Mouse (Mus musculus) hindbrain, embryonic 13.5 days (tissue): Measurements from ENCODE around the gene Ibtk. TPM values are rescaled to one million over a fixed set of nuclear protein-coding genes. Genes with fewer than 3 reads are reported as not detected.
"Not testable (repeated sequence)": the region's sequence is repeated elsewhere in the genome, so short reads cannot be mapped to it uniquely, and the experiment has no call there.

ENCODE experiments used
- ATAC-seq: fragments of 200-750 bp; cut with Nextera tagmentation; 2 replicates; pipeline ENCODE4 v1.8.0; 2017; ENCODE audit warnings: moderate TSS enrichment; ENCODE audit not compliant: low FRiP score
- H3K27ac ChIP-seq: fragments of 300-500 bp; sonication (generic); 2 replicates; pipeline ENCODE4 v1.5.1; 2015; ENCODE audit warnings: inconsistent platforms, mild to moderate bottlenecking, moderate library complexity
- H3K27me3 ChIP-seq: fragments of 300-500 bp; sonication (generic); 2 replicates; pipeline ENCODE4 v1.6.1; 2015; ENCODE audit warnings: mild to moderate bottlenecking, inconsistent platforms
- H3K36me3 ChIP-seq: fragments of 300-500 bp; sonication (generic); 2 replicates; pipeline ENCODE4 v1.6.1; 2015; ENCODE audit warnings: mild to moderate bottlenecking, inconsistent platforms
- H3K4me1 ChIP-seq: fragments of 300-500 bp; sonication (generic); replicated peaks from 2 replicates; pipeline ENCODE4 v1.6.1; 2015; ENCODE audit warnings: inconsistent platforms
- H3K4me2 ChIP-seq: fragments of 300-500 bp; sonication (generic); 2 replicates; pipeline ENCODE4 v1.6.1; 2015; ENCODE audit warnings: inconsistent platforms, mild to moderate bottlenecking, moderate library complexity
- H3K4me3 ChIP-seq: fragments of 300-500 bp; sonication (generic); 2 replicates; pipeline ENCODE4 v1.5.1; 2015; ENCODE audit warnings: mild to moderate bottlenecking, inconsistent platforms
- H3K9ac ChIP-seq: fragments of 300-500 bp; sonication (generic); 2 replicates; pipeline ENCODE4 v1.6.1; 2015; ENCODE audit warnings: mild to moderate bottlenecking, inconsistent platforms
- H3K9me3 ChIP-seq: fragments of 300-500 bp; sonication (generic); 2 replicates; pipeline ENCODE4 v1.6.1; 2016; ENCODE audit warnings: inconsistent platforms
- WGBS: fragments of 180-500 bp; shearing (Covaris S2); methylation state at CpG from one replicate; pipeline ENCODE4 v1.1.7; 2015; 5-methylcytosine and 5-hydroxymethylcytosine counted together
- polyA plus RNA-seq: library from polyadenylated mRNA; unstranded; fragments of >200 nt; fragmentation: Nextera tagmentation; extraction: Ambion mirVana; gene quantifications from 2 replicates; pipeline ENCODE4 v1.2.1, GENCODE M21; 2015

Gene Ibtk
- polyA plus RNA-seq = 30.1 and 32.8 TPM in 2 replicates

DNA sequence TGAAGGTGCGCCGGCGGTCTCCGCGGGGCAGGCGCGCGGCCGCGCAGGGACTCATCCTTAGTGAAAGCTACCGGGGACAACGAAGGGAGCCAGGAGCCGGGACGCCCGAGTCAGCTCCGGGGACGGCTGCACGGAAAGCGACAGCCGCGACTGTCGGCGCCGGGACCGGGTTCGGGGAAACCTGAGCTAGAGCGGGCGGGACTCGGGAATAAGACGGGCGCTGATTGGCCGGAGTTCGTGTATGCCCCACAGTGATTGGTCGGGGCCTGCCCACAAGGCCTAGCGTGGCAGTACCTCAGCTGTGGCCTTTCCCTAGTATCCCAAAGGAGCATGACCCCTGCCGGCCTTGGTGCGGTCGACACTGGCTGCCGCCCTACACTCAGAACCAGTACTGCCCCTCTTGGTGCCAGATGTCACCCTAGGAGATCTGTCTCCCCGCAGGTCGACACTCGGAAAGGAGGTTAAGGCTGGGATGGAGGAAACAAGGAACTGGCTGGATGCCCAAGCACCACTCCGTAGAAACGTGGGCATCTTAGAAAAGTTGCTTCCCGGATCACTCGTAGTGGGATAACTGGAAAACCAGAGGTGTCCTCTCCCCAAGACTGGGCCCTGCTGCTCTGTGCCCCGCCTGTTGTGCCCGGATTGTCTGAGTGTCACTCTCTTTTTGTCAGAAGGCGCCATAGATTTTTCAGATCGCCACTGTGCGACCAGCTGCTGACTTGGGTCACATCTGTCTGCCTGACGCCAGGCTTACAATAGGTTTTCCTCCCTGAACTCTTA is at the start of gene Ibtk:
Gene Ibtk (minus strand): TSS at position 193 of the 780 bp plus-strand sequence.
- under 1% methylated on average over 52 of the region's 52 CpGs for WGBS
- H3K36me3 ChIP-seq = 0 out of 2 replicates have a peak, but pooled peaks cover 2% of the 10 kb centered on the region
- peak within 1 kb of the TSS; percentile 98 for H3K27ac ChIP-seq
- H3K4me2 ChIP-seq = peak within 1 kb of the TSS; percentile 64
- peak within 1 kb of the TSS; percentile 83 for H3K4me3 ChIP-seq
- H3K9me3 ChIP-seq = no peaks in the 10 kb centered on the region
- peak; percentile 99 for ATAC-seq
- H3K4me1 ChIP-seq = peaks cover 19% of the 10 kb centered on the region
- peak within 1 kb of the TSS; percentile 93 for H3K9ac ChIP-seq
- no peaks in the 10 kb centered on the region for H3K27me3 ChIP-seq

DNA sequence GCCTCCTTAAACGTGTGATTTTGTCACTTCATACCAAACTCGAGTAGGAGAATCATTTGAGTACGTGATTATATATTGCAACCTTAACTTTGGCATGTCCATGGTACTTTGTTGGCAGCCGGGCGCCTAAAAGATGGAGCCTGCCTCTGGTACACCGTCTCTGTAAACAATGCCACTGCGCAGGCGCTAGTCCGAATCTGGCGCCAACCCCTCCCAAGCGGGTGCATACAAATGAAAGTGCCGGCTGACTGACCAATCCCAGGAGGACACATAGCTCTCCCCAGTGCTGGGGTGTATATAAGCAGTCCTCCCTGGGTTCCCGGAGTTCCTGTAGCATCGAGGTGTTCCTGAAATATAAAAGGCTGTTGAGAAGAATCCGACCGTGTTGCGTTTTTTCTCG is 42.4 kb upstream of the Ibtk start:
- ATAC-seq, H3K36me3 ChIP-seq, H3K4me2 ChIP-seq, H3K27ac ChIP-seq, H3K9ac ChIP-seq, H3K4me1 ChIP-seq, H3K27me3 ChIP-seq, H3K9me3 ChIP-seq, H3K4me3 ChIP-seq: not testable (repeated sequence)
- WGBS = 96% methylated on average over 18 of the region's 18 CpGs

DNA sequence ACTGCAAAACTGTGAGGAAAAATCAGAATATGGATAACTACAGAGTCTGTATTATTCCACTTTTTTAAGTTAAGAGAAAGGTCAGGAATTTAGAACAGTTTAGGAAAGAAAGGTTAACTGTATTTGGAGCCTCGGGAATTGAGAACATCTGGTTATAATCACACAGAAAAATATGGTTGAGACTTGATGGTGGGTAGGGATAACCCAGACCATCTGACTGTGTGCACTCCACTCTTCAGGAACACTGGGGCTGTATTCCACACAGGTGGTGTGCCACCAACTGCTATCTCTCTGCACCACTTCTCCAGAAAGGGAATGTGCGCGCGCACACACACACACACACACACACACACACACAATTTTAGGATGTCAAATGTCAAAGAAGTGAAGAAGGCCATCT is 31.1 kb upstream of the Ibtk start:
- Histone ChIP-seq H3K9ac (no peak overlapping the region), H3K9me3 (no peaks in the 10 kb centered on the region), H3K4me2 (no peak overlapping the region), H3K4me1 (no peaks in the 10 kb centered on the region), H3K27me3 (0 out of 2 replicates have a peak, but pooled peaks cover 2% of the 10 kb centered on the region), H3K4me3 (no peak overlapping the region), H3K36me3 (no peaks in the 10 kb centered on the region), H3K27ac (no peak overlapping the region)
- 88% methylated on average over 4 of the region's 4 CpGs for WGBS
- no peak for ATAC-seq

DNA sequence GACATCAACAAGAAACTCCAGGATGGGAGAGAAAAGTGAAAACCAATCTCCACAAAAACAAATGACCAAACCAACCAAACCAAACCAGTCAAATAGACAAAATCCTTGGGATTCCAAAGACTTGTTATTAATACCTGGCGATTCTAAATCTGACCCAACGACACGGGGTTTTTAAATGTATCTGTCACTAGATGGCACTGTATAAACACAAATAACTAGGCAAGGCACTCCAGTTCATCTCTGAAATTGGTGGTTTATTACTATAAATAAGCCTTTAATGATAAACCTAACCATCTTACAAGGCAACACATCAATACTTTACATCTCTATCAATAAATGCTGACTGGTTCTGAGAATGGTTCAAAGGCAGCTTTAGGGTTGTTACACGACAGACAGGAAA is 30.3 kb upstream of the Ibtk start:
- WGBS = 33% methylated on average over 4 of the region's 4 CpGs
- Histone ChIP-seq H3K4me2 (no peak overlapping the region), H3K27me3 (0 out of 2 replicates have a peak, but pooled peaks cover 2% of the 10 kb centered on the region), H3K9me3 (no peaks in the 10 kb centered on the region), H3K27ac (no peak overlapping the region), H3K4me3 (no peak overlapping the region), H3K9ac (no peak overlapping the region), H3K36me3 (no peaks in the 10 kb centered on the region), H3K4me1 (no peaks in the 10 kb centered on the region)
- ATAC-seq = no peak

DNA sequence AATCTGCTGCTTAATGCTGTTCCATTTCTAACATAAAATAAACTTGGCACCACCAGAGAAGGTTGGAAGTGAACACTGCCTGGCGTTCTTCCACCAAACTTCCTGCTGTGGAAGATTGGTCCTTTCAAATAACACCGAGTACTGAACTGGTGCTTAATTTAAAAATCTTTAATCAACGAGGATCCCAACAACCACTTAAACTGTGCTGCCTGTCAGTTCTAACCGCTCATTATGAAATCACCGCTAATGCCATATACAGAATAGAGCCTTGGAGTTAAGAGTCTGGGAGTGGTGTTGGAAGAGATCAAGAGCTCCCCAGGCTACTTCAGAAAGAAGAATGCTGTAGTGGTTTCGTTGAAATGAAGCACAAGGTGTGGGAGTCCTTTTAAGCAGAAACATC is 28.4 kb upstream of the Ibtk start:
- Histone ChIP-seq H3K4me1 (no peaks in the 10 kb centered on the region), H3K9me3 (no peaks in the 10 kb centered on the region), H3K27ac (no peak overlapping the region), H3K27me3 (0 out of 2 replicates have a peak, but pooled peaks cover 2% of the 10 kb centered on the region), H3K9ac (no peak overlapping the region), H3K4me3 (no peak overlapping the region), H3K36me3 (no peaks in the 10 kb centered on the region), H3K4me2 (no peak overlapping the region)
- 71% methylated on average over 6 of the region's 6 CpGs for WGBS
- ATAC-seq = no peak

DNA sequence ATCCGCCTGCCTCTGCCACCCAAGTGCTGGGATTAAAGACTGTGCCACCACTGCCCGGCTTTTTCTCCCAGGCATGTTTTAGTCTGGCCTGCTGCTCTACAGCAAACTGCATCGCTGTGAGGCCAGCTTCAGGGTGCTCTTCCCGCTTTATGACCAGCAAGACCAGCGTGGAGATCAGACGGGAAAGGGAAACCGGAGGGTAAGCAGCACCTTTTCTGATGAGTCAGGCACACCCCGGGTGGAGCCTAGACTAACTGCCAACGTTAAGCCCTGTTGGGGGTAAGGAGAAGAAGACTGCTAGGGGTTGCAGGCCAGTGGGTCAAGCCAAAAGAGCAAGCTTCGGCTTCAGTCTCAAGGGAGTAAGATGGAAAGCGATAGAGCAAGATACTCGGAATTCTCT is 23.1 kb upstream of the Ibtk start:
- H3K27ac ChIP-seq = no peak overlapping the region
- 82% methylated on average over 12 of the region's 12 CpGs for WGBS
- H3K4me1 ChIP-seq = no peaks in the 10 kb centered on the region
- H3K9me3 ChIP-seq = no peaks in the 10 kb centered on the region
- no peak overlapping the region for H3K4me2 ChIP-seq
- no peaks in the 10 kb centered on the region for H3K36me3 ChIP-seq
- no peak overlapping the region for H3K9ac ChIP-seq
- no peak overlapping the region for H3K4me3 ChIP-seq
- no peaks in the 10 kb centered on the region for H3K27me3 ChIP-seq
- no peak for ATAC-seq

DNA sequence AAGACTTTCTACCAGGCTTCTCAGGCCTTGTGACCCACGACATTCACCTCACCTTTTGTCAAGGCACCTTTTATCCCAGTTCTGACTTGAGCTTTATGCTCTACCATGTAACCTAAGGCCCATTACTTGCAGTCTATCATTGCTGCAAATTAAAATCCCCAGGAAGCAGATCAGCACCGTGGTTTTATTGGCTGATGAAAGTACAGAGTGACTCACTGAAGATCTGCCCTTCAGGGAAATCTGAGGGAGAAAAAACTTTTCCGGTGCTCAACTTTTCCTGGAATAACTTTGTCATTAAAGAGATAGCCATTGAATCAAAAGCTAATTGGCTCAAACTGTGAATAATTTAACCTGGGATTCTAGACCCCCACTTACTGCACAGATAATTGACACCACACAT is 22.3 kb upstream of the Ibtk start:
- Histone ChIP-seq H3K4me2 (no peak overlapping the region), H3K4me1 (no peaks in the 10 kb centered on the region), H3K27me3 (no peaks in the 10 kb centered on the region), H3K9ac (no peak overlapping the region), H3K27ac (no peak overlapping the region), H3K4me3 (no peak overlapping the region), H3K36me3 (no peaks in the 10 kb centered on the region), H3K9me3 (no peaks in the 10 kb centered on the region)
- WGBS = 77% methylated on average over 3 of the region's 3 CpGs
- no peak for ATAC-seq

DNA sequence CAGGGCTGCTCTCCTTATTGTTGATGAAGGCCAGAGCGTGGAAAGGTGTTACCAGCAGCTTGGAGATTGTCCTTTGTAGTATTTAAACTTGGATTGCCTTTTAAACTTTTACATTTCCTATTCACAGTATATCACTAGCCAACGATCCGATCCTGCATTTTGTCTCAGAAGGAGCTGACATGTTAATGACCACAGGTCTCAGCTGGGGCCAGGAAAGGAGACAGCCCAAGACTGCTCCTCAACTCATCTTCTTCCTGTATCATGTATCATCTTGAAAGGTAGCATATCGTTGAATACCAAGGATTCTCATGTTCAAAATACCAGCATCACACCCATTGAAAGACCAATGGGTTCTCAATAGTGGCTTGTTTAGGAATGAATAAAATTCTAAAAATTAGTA is 21.2 kb upstream of the Ibtk start:
- no peaks in the 10 kb centered on the region for H3K36me3 ChIP-seq
- no peak for ATAC-seq
- H3K4me1 ChIP-seq = no peaks in the 10 kb centered on the region
- no peaks in the 10 kb centered on the region for H3K27me3 ChIP-seq
- H3K4me3 ChIP-seq = no peak overlapping the region
- no peaks in the 10 kb centered on the region for H3K9me3 ChIP-seq
- no peak overlapping the region for H3K9ac ChIP-seq
- H3K27ac ChIP-seq = no peak overlapping the region
- no peak overlapping the region for H3K4me2 ChIP-seq
- WGBS = 93% methylated on average over 4 of the region's 4 CpGs

DNA sequence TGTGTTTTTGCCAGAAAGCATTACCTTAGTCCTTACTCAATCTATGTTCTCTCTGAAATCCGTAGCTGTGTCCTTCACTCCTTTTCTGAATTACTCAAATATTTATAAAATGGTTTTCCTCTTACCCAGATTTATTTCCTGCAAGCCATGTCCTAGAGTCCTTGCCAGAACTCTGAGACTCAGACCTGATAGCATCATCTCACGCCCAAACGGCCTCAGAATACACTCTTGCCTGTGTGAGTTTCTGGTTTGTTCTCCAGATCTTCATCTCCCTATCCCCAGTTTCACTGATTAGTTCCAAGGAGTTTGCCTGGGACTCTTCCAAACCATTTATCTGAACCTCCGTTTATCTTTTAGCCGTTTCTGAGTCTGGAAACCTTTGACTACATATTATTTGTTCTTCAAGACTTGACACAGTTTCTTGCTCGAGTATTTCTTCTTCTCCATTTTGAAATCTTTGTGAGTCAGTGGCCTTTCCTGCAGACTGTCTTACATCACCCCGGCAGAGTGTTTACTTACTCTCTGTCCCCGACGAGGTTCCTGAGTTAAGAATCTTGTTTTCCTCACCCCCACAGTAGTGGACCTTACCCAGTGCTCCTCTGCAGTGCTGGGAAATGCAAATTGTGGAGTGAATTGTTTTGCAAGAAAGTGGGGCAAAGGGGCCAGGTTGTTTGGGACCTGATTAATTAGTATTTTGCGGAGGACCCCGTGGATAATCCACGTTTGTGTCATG is 20.1 kb upstream of the Ibtk start:
- no peaks in the 10 kb centered on the region for H3K27me3 ChIP-seq
- H3K4me2 ChIP-seq = no peak overlapping the region
- no peaks in the 10 kb centered on the region for H3K36me3 ChIP-seq
- no peak for ATAC-seq
- no peak overlapping the region for H3K4me3 ChIP-seq
- no peak overlapping the region for H3K27ac ChIP-seq
- WGBS = 80% methylated on average over 12 of the region's 12 CpGs
- H3K9ac ChIP-seq = no peak overlapping the region
- no peaks in the 10 kb centered on the region for H3K4me1 ChIP-seq
- no peaks in the 10 kb centered on the region for H3K9me3 ChIP-seq

DNA sequence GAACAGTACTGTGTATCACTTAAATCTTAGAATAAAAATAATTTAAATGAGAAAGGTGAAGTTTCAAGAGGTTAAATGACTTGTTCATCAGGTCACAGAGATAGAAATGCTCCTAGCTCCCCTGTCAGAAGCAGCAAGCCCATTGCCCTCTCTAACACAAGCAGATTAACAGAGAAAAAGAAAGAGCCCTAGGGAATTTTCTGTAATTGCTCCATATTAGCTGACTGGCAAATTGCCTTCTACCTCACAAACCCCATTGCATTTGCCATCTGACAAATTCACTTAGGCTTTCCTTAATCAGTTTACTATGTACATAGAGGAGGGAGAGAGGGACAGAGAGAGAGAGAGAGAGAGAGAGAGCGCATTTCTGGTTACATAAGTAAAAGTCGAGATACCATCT is 18.1 kb upstream of the Ibtk start:
- no peaks in the 10 kb centered on the region for H3K36me3 ChIP-seq
- no peak overlapping the region for H3K4me3 ChIP-seq
- H3K27ac ChIP-seq = no peak overlapping the region
- no peaks in the 10 kb centered on the region for H3K9me3 ChIP-seq
- no peaks in the 10 kb centered on the region for H3K27me3 ChIP-seq
- H3K4me2 ChIP-seq = no peak overlapping the region
- no peak overlapping the region for H3K9ac ChIP-seq
- peak; percentile 78 for ATAC-seq
- no peaks in the 10 kb centered on the region for H3K4me1 ChIP-seq
- WGBS = 85% methylated on average over 2 of the region's 2 CpGs

DNA sequence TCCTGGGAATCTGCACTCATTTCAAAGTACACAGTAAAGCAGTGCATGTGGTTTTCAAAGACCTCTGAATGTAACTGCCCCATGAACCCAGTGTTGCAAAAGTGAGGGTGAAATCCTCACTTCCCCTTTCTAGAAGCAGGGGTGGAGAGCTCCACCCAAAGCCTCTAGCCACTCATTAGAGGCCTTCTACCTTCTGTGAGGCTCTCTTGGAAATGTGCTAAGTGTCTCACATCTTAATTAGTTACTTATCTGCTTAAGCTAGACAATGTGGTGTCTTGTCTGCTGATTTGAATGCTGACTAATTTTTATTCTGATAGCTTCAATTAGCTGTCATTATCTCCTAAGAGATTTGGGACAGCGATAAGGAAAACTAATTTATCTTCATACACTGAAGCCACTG is 13.3 kb upstream of the Ibtk start:
- no peak for ATAC-seq
- no peaks in the 10 kb centered on the region for H3K4me1 ChIP-seq
- 70% methylated on average over 1 of the region's 1 CpGs for WGBS
- H3K27me3 ChIP-seq = no peaks in the 10 kb centered on the region
- no peaks in the 10 kb centered on the region for H3K9me3 ChIP-seq
- H3K4me2 ChIP-seq = no peak overlapping the region
- no peak overlapping the region for H3K4me3 ChIP-seq
- no peak overlapping the region for H3K27ac ChIP-seq
- H3K9ac ChIP-seq = no peak overlapping the region
- no peaks in the 10 kb centered on the region for H3K36me3 ChIP-seq

DNA sequence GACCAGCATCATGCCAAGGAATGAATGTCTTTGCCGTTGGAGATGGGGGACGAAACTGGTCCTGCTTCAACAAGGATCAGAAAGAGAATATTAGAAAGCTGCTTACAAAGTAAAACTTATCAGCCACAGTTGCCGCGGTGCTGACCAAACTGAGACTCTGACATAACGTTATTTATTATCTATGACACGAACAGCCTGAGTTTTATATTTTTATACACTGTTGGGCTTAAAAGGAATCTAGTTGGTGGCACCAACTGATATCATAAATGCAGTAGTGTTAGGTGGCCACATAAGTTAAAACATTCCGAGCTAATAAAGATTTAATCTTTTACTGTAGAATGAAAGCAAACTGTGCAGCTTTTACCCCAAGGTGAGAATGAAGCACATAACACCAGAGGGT is 1.7 kb upstream of the Ibtk start:
- no peaks in the 10 kb centered on the region for H3K27me3 ChIP-seq
- no peak overlapping the region for H3K4me3 ChIP-seq
- no peak overlapping the region for H3K27ac ChIP-seq
- H3K4me2 ChIP-seq = no peak overlapping the region
- 93% methylated on average over 7 of the region's 7 CpGs for WGBS
- 0 out of 2 replicates have a peak, but pooled peaks cover 2% of the 10 kb centered on the region for H3K36me3 ChIP-seq
- no peak for ATAC-seq
- H3K9me3 ChIP-seq = no peaks in the 10 kb centered on the region
- peaks cover 14% of the 10 kb centered on the region for H3K4me1 ChIP-seq
- no peak overlapping the region for H3K9ac ChIP-seq
